Mouse (Mus musculus): ENCODE results near the gene Prkcb. TPM values are rescaled to one million over a fixed set of nuclear protein-coding genes. Genes with fewer than 3 reads are reported as not detected.

Gene Prkcb
- polyA plus RNA-seq, 1 experiment from 2014 or later = 117 TPM

DNA sequence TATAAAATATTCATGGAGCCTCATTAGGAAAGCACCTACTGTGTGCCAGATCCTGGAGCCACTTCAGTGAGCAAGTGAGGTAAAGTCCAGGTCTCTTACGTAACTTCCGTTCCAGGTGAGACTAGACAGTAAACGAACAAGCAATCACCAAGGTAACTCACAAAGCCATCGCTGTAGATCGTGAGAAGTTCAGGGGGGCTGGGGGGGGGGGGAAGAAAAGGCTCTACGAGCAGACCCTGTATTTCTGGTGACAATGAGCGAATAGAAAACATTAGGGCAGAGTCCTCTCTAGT is 22.1 kb downstream of the Prkcb start:
- no peak for ATAC-seq (replicated peaks)
- 91% methylated on average over 7 of the region's 7 CpGs for WGBS

GRCm38 (mm10) chr7:122313690-122314477 is 25.3 kb downstream of the Prkcb start:
- Histone ChIP-seq H3K27ac (no peak overlapping the region), H3K4me2 (no peak overlapping the region), H3K9ac (no peak overlapping the region), H3K36me3 (replicated peaks) (no peaks in the 10 kb centered on the region), H3K4me1 (0 out of 2 replicates have a peak, but pooled peaks cover 7% of the 10 kb centered on the region), H3K9me3 (no peaks in the 10 kb centered on the region), H3K4me3 (no peak overlapping the region), H3K27me3 (replicated peaks) (no peaks in the 10 kb centered on the region)
- ATAC-seq (replicated peaks) = no peak
- WGBS = 89% methylated on average over 12 of the region's 12 CpGs

More for the DNA sequence above, 22.1 kb downstream of the Prkcb start:
- Histone ChIP-seq H3K4me1 (0 out of 2 replicates have a peak, but pooled peaks cover 7% of the 10 kb centered on the region), H3K36me3 (replicated peaks) (no peaks in the 10 kb centered on the region), H3K27ac (no peak overlapping the region), H3K27me3 (replicated peaks) (no peaks in the 10 kb centered on the region), H3K9me3 (no peaks in the 10 kb centered on the region), H3K4me3 (no peak overlapping the region), H3K4me2 (no peak overlapping the region), H3K9ac (no peak overlapping the region)

DNA sequence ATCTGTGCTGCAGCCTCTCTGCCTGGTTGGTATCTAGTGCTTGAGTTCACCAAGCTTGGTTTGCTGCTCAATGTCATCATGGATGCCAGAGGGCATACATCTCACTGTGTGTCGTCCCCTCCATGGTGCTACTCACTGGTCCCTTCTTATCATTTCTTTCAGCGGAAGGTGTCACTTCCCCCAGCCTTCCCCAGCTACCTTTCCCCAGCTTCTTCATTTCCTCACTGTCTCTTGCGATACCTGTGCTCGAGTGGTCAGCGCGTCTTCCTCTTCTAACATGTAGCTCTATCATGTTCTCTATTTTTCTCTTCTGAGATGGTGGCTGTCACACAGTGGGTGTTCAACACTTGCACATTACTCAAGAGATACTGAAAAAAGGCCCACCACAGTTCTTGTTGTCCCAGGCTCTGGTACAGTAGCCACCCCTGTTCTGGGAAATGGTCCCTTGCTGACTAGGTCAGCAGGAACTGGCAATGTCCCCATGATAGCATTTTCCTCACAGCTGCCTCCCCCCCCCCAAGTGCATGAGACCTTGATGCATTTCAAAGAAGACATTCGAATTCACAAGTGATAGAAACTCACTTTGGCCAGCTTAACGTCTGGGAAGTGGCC is 27.3 kb downstream of the Prkcb start:
- H3K4me3 ChIP-seq = no peak overlapping the region
- no peak overlapping the region for H3K4me2 ChIP-seq
- no peaks in the 10 kb centered on the region for H3K27me3 ChIP-seq (replicated peaks)
- H3K27ac ChIP-seq = no peak overlapping the region
- H3K4me1 ChIP-seq = 0 out of 2 replicates have a peak, but pooled peaks cover 7% of the 10 kb centered on the region
- WGBS = 88% methylated on average over 8 of the region's 8 CpGs
- ATAC-seq (replicated peaks) = no peak
- H3K9ac ChIP-seq = no peak overlapping the region
- no peaks in the 10 kb centered on the region for H3K9me3 ChIP-seq
- no peaks in the 10 kb centered on the region for H3K36me3 ChIP-seq (replicated peaks)

GRCm38 (mm10) chr7:122316681-122317080 is 28.1 kb downstream of the Prkcb start:
- no peak overlapping the region for H3K4me3 ChIP-seq
- 0 out of 2 replicates have a peak, but pooled peaks cover 7% of the 10 kb centered on the region for H3K4me1 ChIP-seq
- no peaks in the 10 kb centered on the region for H3K27me3 ChIP-seq (replicated peaks)
- ATAC-seq (replicated peaks) = no peak
- H3K9ac ChIP-seq = no peak overlapping the region
- no peaks in the 10 kb centered on the region for H3K36me3 ChIP-seq (replicated peaks)
- WGBS = 68% methylated on average over 3 of the region's 3 CpGs
- H3K4me2 ChIP-seq = no peak overlapping the region
- H3K9me3 ChIP-seq = no peaks in the 10 kb centered on the region
- H3K27ac ChIP-seq = no peak overlapping the region

DNA sequence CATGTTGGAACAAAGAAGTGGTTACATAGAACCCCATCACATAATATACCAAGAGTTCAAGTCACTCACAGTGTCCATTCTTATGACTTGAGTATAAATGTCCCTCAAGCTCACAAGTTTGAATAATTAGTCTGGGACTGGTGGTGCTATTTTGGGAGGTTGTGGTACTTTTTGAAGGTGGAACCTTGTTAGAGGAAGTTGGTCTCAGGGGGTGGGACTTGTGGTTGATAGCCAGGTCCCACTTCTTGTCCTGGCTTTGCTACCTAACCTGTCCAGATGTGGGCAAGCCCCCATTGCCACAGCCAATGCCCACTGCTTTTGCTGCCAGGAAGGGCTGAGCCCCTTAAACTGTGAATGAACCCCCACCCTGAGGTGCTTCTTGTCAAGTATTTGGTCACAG is 28.9 kb downstream of the Prkcb start:
- no peak overlapping the region for H3K4me2 ChIP-seq
- no peak overlapping the region for H3K9ac ChIP-seq
- no peak overlapping the region for H3K4me3 ChIP-seq
- no peaks in the 10 kb centered on the region for H3K36me3 ChIP-seq (replicated peaks)
- no peaks in the 10 kb centered on the region for H3K27me3 ChIP-seq (replicated peaks)
- H3K27ac ChIP-seq = no peak overlapping the region
- H3K4me1 ChIP-seq = 0 out of 2 replicates have a peak, but pooled peaks cover 3% of the 10 kb centered on the region
- no peaks in the 10 kb centered on the region for H3K9me3 ChIP-seq
- no peak for ATAC-seq (replicated peaks)

GRCm38 (mm10) chr7:122319566-122319965 is 31.0 kb downstream of the Prkcb start:
- ATAC-seq (replicated peaks) = no peak
- Histone ChIP-seq H3K36me3 (replicated peaks) (no peaks in the 10 kb centered on the region), H3K27ac (no peak overlapping the region), H3K9ac (no peak overlapping the region), H3K27me3 (replicated peaks) (no peaks in the 10 kb centered on the region), H3K9me3 (no peaks in the 10 kb centered on the region), H3K4me2 (no peak overlapping the region), H3K4me1 (no peaks in the 10 kb centered on the region), H3K4me3 (no peak overlapping the region)
- 81% methylated on average over 9 of the region's 9 CpGs for WGBS

- H3K27me3 ChIP-seq (replicated peaks) = no peaks in the 10 kb centered on the region
- H3K27ac ChIP-seq = no peak overlapping the region
- H3K4me3 ChIP-seq = no peak overlapping the region
- no peak for ATAC-seq (replicated peaks)
- no peaks in the 10 kb centered on the region for H3K9me3 ChIP-seq
- H3K36me3 ChIP-seq (replicated peaks) = no peaks in the 10 kb centered on the region
- 87% methylated on average over 7 of the region's 7 CpGs for WGBS
- no peak overlapping the region for H3K4me2 ChIP-seq
- no peak overlapping the region for H3K9ac ChIP-seq
- H3K4me1 ChIP-seq = no peaks in the 10 kb centered on the region
Measured at GRCm38 (mm10) chr7:122320843-122321544, 32.4 kb downstream of the Prkcb start.

DNA sequence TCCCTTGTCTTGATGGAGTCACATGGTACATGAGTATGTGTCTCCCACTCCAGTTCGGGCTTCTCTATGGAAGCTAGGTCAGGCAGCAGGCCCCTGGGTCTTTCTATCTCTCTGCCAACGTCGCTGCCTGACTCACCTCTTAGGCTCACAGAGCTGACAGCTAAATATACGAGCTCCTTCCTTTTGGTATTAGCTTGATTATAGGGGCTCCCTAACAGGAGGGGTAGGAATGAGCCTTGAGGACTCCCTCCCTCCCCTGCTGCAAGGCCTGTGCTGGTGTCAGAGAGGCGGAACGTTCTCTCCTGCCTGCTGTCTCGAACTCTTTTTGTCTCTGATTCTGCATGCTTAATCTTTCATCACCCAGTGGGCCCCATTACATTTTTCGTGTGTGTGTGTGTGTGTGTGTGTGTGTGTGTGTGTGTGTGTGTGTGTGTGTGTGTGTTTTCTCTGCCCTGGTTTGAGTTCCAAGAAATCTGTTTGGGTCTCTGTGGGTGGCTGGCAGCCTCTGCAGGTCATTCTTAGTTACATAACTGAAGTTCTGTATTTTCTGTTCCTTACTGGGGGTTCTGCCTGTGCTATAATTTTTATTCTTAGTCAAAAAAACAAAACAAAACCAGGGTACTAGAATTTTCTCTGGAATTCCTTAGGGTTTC is 33.6 kb downstream of the Prkcb start:
- H3K4me1 ChIP-seq = no peaks in the 10 kb centered on the region

GRCm38 (mm10) chr7:122327942-122328341 is 39.4 kb downstream of the Prkcb start:
- peaks cover 5% of the 10 kb centered on the region for H3K4me1 ChIP-seq
- ATAC-seq (replicated peaks) = no peak
- no peak overlapping the region for H3K9ac ChIP-seq
- H3K4me3 ChIP-seq = no peak overlapping the region
- H3K9me3 ChIP-seq = no peaks in the 10 kb centered on the region
- H3K36me3 ChIP-seq (replicated peaks) = no peaks in the 10 kb centered on the region
- whole genome bisulfite sequencing = 92% methylated on average over 3 of the region's 3 CpGs
- H3K27me3 ChIP-seq (replicated peaks) = no peaks in the 10 kb centered on the region
- no peak overlapping the region for H3K27ac ChIP-seq
- H3K4me2 ChIP-seq = no peak overlapping the region

More for the DNA sequence above, 33.6 kb downstream of the Prkcb start:
- Histone ChIP-seq H3K27ac (no peak overlapping the region), H3K27me3 (replicated peaks) (no peaks in the 10 kb centered on the region), H3K4me3 (no peak overlapping the region), H3K4me2 (no peak overlapping the region), H3K9ac (no peak overlapping the region), H3K36me3 (replicated peaks) (no peaks in the 10 kb centered on the region), H3K9me3 (no peaks in the 10 kb centered on the region)
- WGBS = 80% methylated on average over 8 of the region's 8 CpGs
- no peak for ATAC-seq (replicated peaks)

DNA sequence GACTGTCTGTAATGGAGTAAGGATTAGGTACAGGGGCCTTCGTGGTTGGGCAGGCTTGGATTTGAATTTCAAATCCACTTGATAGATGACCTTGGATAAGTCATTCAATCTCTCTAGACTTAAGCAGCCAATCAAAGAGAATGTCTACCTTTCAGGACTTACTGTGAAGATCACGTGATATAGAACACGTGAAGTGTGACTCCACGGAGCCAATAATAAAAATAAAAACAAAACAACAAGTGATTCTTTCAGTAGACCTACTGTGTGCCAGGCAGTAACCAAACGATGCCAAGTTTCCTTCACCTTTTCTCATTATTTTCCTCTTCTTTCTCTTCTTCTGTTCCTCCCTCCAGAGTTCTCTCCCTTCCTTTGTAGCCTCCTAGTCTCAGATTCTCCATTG is 39.9 kb downstream of the Prkcb start:
- no peak overlapping the region for H3K4me3 ChIP-seq
- H3K4me2 ChIP-seq = no peak overlapping the region
- no peaks in the 10 kb centered on the region for H3K27me3 ChIP-seq (replicated peaks)
- H3K9ac ChIP-seq = no peak overlapping the region
- no peaks in the 10 kb centered on the region for H3K9me3 ChIP-seq
- H3K27ac ChIP-seq = no peak overlapping the region
- no peaks in the 10 kb centered on the region for H3K36me3 ChIP-seq (replicated peaks)
- no peak for ATAC-seq (replicated peaks)
- H3K4me1 ChIP-seq = peaks cover 5% of the 10 kb centered on the region
- WGBS = 86% methylated on average over 5 of the region's 5 CpGs

GRCm38 (mm10) chr7:122329588-122329987 is 41.0 kb downstream of the Prkcb start:
- H3K27ac ChIP-seq = no peak overlapping the region
- no peaks in the 10 kb centered on the region for H3K27me3 ChIP-seq (replicated peaks)
- no peaks in the 10 kb centered on the region for H3K36me3 ChIP-seq (replicated peaks)
- no peak overlapping the region for H3K9ac ChIP-seq
- 84% methylated on average over 4 of the region's 4 CpGs for WGBS
- no peak overlapping the region for H3K4me2 ChIP-seq
- no peak overlapping the region for H3K4me3 ChIP-seq
- ATAC-seq (replicated peaks) = no peak
- H3K9me3 ChIP-seq = no peaks in the 10 kb centered on the region
- peaks cover 10% of the 10 kb centered on the region for H3K4me1 ChIP-seq

- no peak for ATAC-seq (replicated peaks)
- 70% methylated on average over 7 of the region's 7 CpGs for WGBS
- Histone ChIP-seq H3K9ac (no peak overlapping the region), H3K4me3 (no peak overlapping the region), H3K36me3 (replicated peaks) (no peaks in the 10 kb centered on the region), H3K27me3 (replicated peaks) (no peaks in the 10 kb centered on the region), H3K27ac (no peak overlapping the region), H3K4me1 (peaks cover 10% of the 10 kb centered on the region), H3K4me2 (no peak overlapping the region), H3K9me3 (no peaks in the 10 kb centered on the region)
Measured at GRCm38 (mm10) chr7:122333686-122334085, 45.1 kb downstream of the Prkcb start.

Data from midbrain, embryonic 15.5 days (tissue).